Mouse (Mus musculus): ENCODE results near the gene 4931428L18Rik. TPM values are rescaled to one million over a fixed set of nuclear protein-coding genes. Genes with fewer than 3 reads are reported as not detected.

4931428L18Rik gene
- polyA plus RNA-seq, 1 experiment: not detected

- no peak overlapping the region for H3K27ac ChIP-seq (ENCODE audit: control insufficient read depth, insufficient read depth, low read length)
- no peak for DNase-seq
- 91% methylated on average over 3 of the region's 3 CpGs for WGBS
These were observed 84.1 kb downstream of the 4931428L18Rik start for GRCm38 (mm10) chr1:31138387-31138786.

GRCm38 (mm10) chr1:31113466-31113865, 109.0 kb downstream of the 4931428L18Rik start:
- WGBS: 86% methylated on average over 4 of the region's 4 CpGs
- TF ChIP-seq CTCF (IDR thresholded peaks at IDR 0.05; ENCODE audit: borderline replicate concordance, control insufficient read depth, extremely low read depth, insufficient read depth, low read length, poor library complexity) (no peak), POLR2A (IDR thresholded peaks at IDR 0.05; ENCODE audit: control insufficient read depth, extremely low read depth, insufficient read depth, low read length, poor library complexity) (no peak)
- Histone ChIP-seq H3K27ac (ENCODE audit: control insufficient read depth, insufficient read depth, low read length) (no peak overlapping the region), H3K27me3 (ENCODE audit: control insufficient read depth, insufficient read depth, low read length) (no peaks in the 10 kb centered on the region), H3K36me3 (ENCODE audit: control insufficient read depth, insufficient read depth, low read length) (no peaks in the 10 kb centered on the region), H3K4me1 (replicated peaks; ENCODE audit: control insufficient read depth, insufficient read depth, low read length) (no peaks in the 10 kb centered on the region), H3K4me3 (ENCODE audit: control insufficient read depth, insufficient read depth, low read length) (no peak overlapping the region)
- no peak for DNase-seq

More at GRCm38 (mm10) chr1:31138387-31138786, 84.1 kb downstream of the 4931428L18Rik start:
- H3K4me3 ChIP-seq (ENCODE audit: control insufficient read depth, insufficient read depth, low read length): no peak overlapping the region
- no peaks in the 10 kb centered on the region for H3K27me3 ChIP-seq (ENCODE audit: control insufficient read depth, insufficient read depth, low read length)
- H3K4me1 ChIP-seq (replicated peaks; ENCODE audit: control insufficient read depth, insufficient read depth, low read length): no peaks in the 10 kb centered on the region
- H3K36me3 ChIP-seq (ENCODE audit: control insufficient read depth, insufficient read depth, low read length): no peaks in the 10 kb centered on the region
- TF ChIP-seq POLR2A (IDR thresholded peaks at IDR 0.05; ENCODE audit: control insufficient read depth, extremely low read depth, insufficient read depth, low read length, poor library complexity) (no peak), CTCF (IDR thresholded peaks at IDR 0.05; ENCODE audit: borderline replicate concordance, control insufficient read depth, extremely low read depth, insufficient read depth, low read length, poor library complexity) (no peak)

- no peaks in the 10 kb centered on the region for H3K27me3 ChIP-seq (ENCODE audit: control insufficient read depth, insufficient read depth, low read length)
- TF ChIP-seq POLR2A (IDR thresholded peaks at IDR 0.05; ENCODE audit: control insufficient read depth, extremely low read depth, insufficient read depth, low read length, poor library complexity): no peak
- TF ChIP-seq CTCF (IDR thresholded peaks at IDR 0.05; ENCODE audit: borderline replicate concordance, control insufficient read depth, extremely low read depth, insufficient read depth, low read length, poor library complexity): no peak
- no peaks in the 10 kb centered on the region for H3K4me1 ChIP-seq (replicated peaks; ENCODE audit: control insufficient read depth, insufficient read depth, low read length)
- no peaks in the 10 kb centered on the region for H3K36me3 ChIP-seq (ENCODE audit: control insufficient read depth, insufficient read depth, low read length)
- no peak for DNase-seq
- no peak overlapping the region for H3K4me3 ChIP-seq (ENCODE audit: control insufficient read depth, insufficient read depth, low read length)
- 95% methylated on average over 3 of the region's 3 CpGs for WGBS
- H3K27ac ChIP-seq (ENCODE audit: control insufficient read depth, insufficient read depth, low read length): no peak overlapping the region
These were observed 114.5 kb downstream of the 4931428L18Rik start for GRCm38 (mm10) chr1:31107961-31108360.

GRCm38 (mm10) chr1:31102863-31103657, 119.4 kb downstream of the 4931428L18Rik start:
- Histone ChIP-seq H3K27ac (ENCODE audit: control insufficient read depth, insufficient read depth, low read length) (no peak overlapping the region), H3K36me3 (ENCODE audit: control insufficient read depth, insufficient read depth, low read length) (no peaks in the 10 kb centered on the region), H3K4me1 (replicated peaks; ENCODE audit: control insufficient read depth, insufficient read depth, low read length) (no peaks in the 10 kb centered on the region), H3K4me3 (ENCODE audit: control insufficient read depth, insufficient read depth, low read length) (no peak overlapping the region), H3K27me3 (ENCODE audit: control insufficient read depth, insufficient read depth, low read length) (no peaks in the 10 kb centered on the region)
- WGBS: 84% methylated on average over 12 of the region's 12 CpGs
- TF ChIP-seq POLR2A (IDR thresholded peaks at IDR 0.05; ENCODE audit: control insufficient read depth, extremely low read depth, insufficient read depth, low read length, poor library complexity) (no peak), CTCF (IDR thresholded peaks at IDR 0.05; ENCODE audit: borderline replicate concordance, control insufficient read depth, extremely low read depth, insufficient read depth, low read length, poor library complexity) (no peak)
- DNase-seq: no peak

GRCm38 (mm10) chr1:31102280-31102679, 120.2 kb downstream of the 4931428L18Rik start:
- Histone ChIP-seq H3K4me1 (replicated peaks; ENCODE audit: control insufficient read depth, insufficient read depth, low read length) (no peaks in the 10 kb centered on the region), H3K27ac (ENCODE audit: control insufficient read depth, insufficient read depth, low read length) (no peak overlapping the region), H3K36me3 (ENCODE audit: control insufficient read depth, insufficient read depth, low read length) (no peaks in the 10 kb centered on the region), H3K4me3 (ENCODE audit: control insufficient read depth, insufficient read depth, low read length) (no peak overlapping the region), H3K27me3 (ENCODE audit: control insufficient read depth, insufficient read depth, low read length) (no peaks in the 10 kb centered on the region)
- no peak for DNase-seq
- TF ChIP-seq POLR2A (IDR thresholded peaks at IDR 0.05; ENCODE audit: control insufficient read depth, extremely low read depth, insufficient read depth, low read length, poor library complexity) (no peak), CTCF (IDR thresholded peaks at IDR 0.05; ENCODE audit: borderline replicate concordance, control insufficient read depth, extremely low read depth, insufficient read depth, low read length, poor library complexity) (no peak)
- 76% methylated on average over 2 of the region's 2 CpGs for WGBS

- 94% methylated on average over 3 of the region's 3 CpGs for WGBS
- H3K36me3 ChIP-seq (ENCODE audit: control insufficient read depth, insufficient read depth, low read length): no peaks in the 10 kb centered on the region
- TF ChIP-seq POLR2A (IDR thresholded peaks at IDR 0.05; ENCODE audit: control insufficient read depth, extremely low read depth, insufficient read depth, low read length, poor library complexity) (no peak), CTCF (IDR thresholded peaks at IDR 0.05; ENCODE audit: borderline replicate concordance, control insufficient read depth, extremely low read depth, insufficient read depth, low read length, poor library complexity) (no peak)
These were observed 125.3 kb downstream of the 4931428L18Rik start for GRCm38 (mm10) chr1:31097208-31097607.

More at GRCm38 (mm10) chr1:31097208-31097607, 125.3 kb downstream of the 4931428L18Rik start:
- H3K4me1 ChIP-seq (replicated peaks; ENCODE audit: control insufficient read depth, insufficient read depth, low read length): no peaks in the 10 kb centered on the region
- H3K27me3 ChIP-seq (ENCODE audit: control insufficient read depth, insufficient read depth, low read length): no peaks in the 10 kb centered on the region
- no peak for DNase-seq
- no peak overlapping the region for H3K27ac ChIP-seq (ENCODE audit: control insufficient read depth, insufficient read depth, low read length)
- H3K4me3 ChIP-seq (ENCODE audit: control insufficient read depth, insufficient read depth, low read length): no peak overlapping the region

All from thymus, adult 2 months (tissue).